Comparison of ENCODE assay signal across 25 mouse cellular contexts in the genomic region with DNA sequence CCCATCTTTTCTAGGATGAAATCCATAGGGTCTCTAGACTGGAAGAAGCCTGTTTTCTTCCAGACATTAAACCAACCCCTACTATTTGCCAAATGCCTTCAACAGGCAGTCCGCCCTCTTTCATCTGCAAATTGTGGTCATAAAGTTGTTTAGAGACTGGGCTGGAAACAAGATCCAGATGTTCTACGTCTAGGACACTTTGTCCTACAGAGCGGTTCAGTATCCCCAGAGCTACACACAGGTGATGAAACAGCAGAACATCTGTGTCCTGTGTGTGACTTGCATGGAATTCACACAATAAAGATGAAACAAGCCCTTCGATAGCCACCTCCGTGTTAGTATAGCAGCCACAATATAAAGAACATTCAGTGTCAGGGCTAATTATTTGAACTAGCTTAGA.
DNase-seq lines count a peak whose midpoint lies in the region; ATAC-seq and TF ChIP-seq lines count a peak whose summit lies in the region.
"Had no signal": no experiment of that assay in that cellular context is flagged by ENCODE, and none has a peak within 500 bp of the region (broad histone marks: within the 10 kb centered on the region; RNA-seq: fewer than 3 reads in every experiment).

No protein-coding gene starts in this region.

- no peak overlapping the region for H3K4me3 ChIP-seq in lung, embryonic 14.5 days (ENCODE audit: low read depth, low read length)
- H3K4me3 ChIP-seq in lung, adult 2 months (replicated peaks; ENCODE audit: extremely low read depth, low read depth, low read length): no peak overlapping the region
- no peak overlapping the region for H3K4me3 ChIP-seq in limb, embryonic 12.5 days (replicated peaks)
- no peak overlapping the region for H3K4me3 ChIP-seq in midbrain, postnatal 0 days (ENCODE audit: low read depth, low read length)
- H3K4me3 ChIP-seq: erythroblast, embryonic 14.5 days; heart, embryonic 15.5 days; left cerebral cortex, adult 2 months; stomach, embryonic 15.5 days had no signal

- H3K9me3 ChIP-seq in lung, embryonic 14.5 days (ENCODE audit: low read depth, low read length): no peaks in the 10 kb centered on the region
- H3K9me3 ChIP-seq in limb, embryonic 12.5 days: no peaks in the 10 kb centered on the region
- H3K9me3 ChIP-seq in midbrain, postnatal 0 days (ENCODE audit: low read length): no peaks in the 10 kb centered on the region
- H3K9me3 ChIP-seq: heart, embryonic 15.5 days; stomach, embryonic 15.5 days had no signal

- peaks cover 10% of the 10 kb centered on the region; the same call in 1 of the 2 replicates for H3K4me1 ChIP-seq in lung, embryonic 14.5 days (ENCODE audit: insufficient read depth)
- no peaks in the 10 kb centered on the region; the same call in 1 of the 2 replicates for H3K4me1 ChIP-seq in lung, adult 2 months (ENCODE audit: control insufficient read depth, insufficient read depth, low read length)
- peaks cover 40% of the 10 kb centered on the region for H3K4me1 ChIP-seq in limb, embryonic 12.5 days (replicated peaks)
- H3K4me1 ChIP-seq in midbrain, postnatal 0 days (ENCODE audit: insufficient read depth, low read length): 0 out of 2 replicates have a peak, but pooled peaks cover 1% of the 10 kb centered on the region

- H3K4me2 ChIP-seq in lung, embryonic 14.5 days: no peak overlapping the region
- 0 out of 2 replicates have a peak overlapping the region, but pooled peaks have one; percentile 22 for H3K4me2 ChIP-seq in limb, embryonic 12.5 days
- no peak overlapping the region for H3K4me2 ChIP-seq in midbrain, postnatal 0 days (ENCODE audit: low read depth, low read length, poor library complexity, severe bottlenecking)
- H3K4me2 ChIP-seq: heart, embryonic 15.5 days; liver, embryonic 11.5 days; stomach, embryonic 15.5 days had no signal

- no peak overlapping the region for H3K9ac ChIP-seq in lung, embryonic 14.5 days
- H3K9ac ChIP-seq in limb, embryonic 12.5 days (replicated peaks): no peak overlapping the region
- no peak overlapping the region for H3K9ac ChIP-seq in midbrain, postnatal 0 days (replicated peaks; ENCODE audit: low read length, poor library complexity, severe bottlenecking)
- H3K9ac ChIP-seq: heart, embryonic 15.5 days; liver, postnatal 0 days; stomach, embryonic 15.5 days had no signal

- no peak overlapping the region for H3K27ac ChIP-seq in lung, embryonic 14.5 days (ENCODE audit: low read depth)
- peak overlapping the region; percentile 36; the same call in 1 of the 2 replicates for H3K27ac ChIP-seq in limb, embryonic 12.5 days
- no peak overlapping the region for H3K27ac ChIP-seq in midbrain, postnatal 0 days (ENCODE audit: low read depth, low read length)
- H3K27ac ChIP-seq: heart, embryonic 15.5 days; left cerebral cortex, adult 2 months; stomach, embryonic 15.5 days had no signal

- DNase-seq in embryo, embryonic 10 days (ENCODE audit: low spot score): peak; percentile 13
- DNase-seq in embryo, embryonic 9.5 days (ENCODE audit: extremely low spot score): no peak
- peak; percentile 68 for DNase-seq in lung, embryonic 14.5 days
- DNase-seq in lung, adult 2 months: no peak
- DNase-seq in ZHBTc4 (ENCODE audit: low read depth, low spot score) (peak; percentile 54), MN1 (ENCODE audit: low spot score) (no peak)
- no peak for DNase-seq in midbrain, postnatal 0 days (ENCODE audit: low spot score)
- DNase-seq: adrenal gland, postnatal 36 days; cerebellum, adult 18-20 months; cerebellum, postnatal 10 days; kidney, adult 9 months; kidney, postnatal 14 days; liver, postnatal 0 days; midbrain, embryonic 14.5 days; right cerebral cortex, postnatal 25 days had no signal

- 0 out of 2 replicates have a peak, but pooled peaks have one; percentile 13 for ATAC-seq in lung, embryonic 14.5 days (ENCODE audit: insufficient read depth)
- ATAC-seq in limb, embryonic 12.5 days (ENCODE audit: insufficient number of reproducible peaks, insufficient read depth, low FRiP score, low TSS enrichment, low read depth): peak; percentile 72
- no peak for ATAC-seq in midbrain, postnatal 0 days (ENCODE audit: low FRiP score)
- ATAC-seq: forebrain, embryonic 16.5 days; hindbrain, embryonic 16.5 days; intestine, embryonic 16.5 days; liver, postnatal 0 days had no signal

- no peak for TF ChIP-seq CTCF in lung, embryonic 14.5 days (IDR thresholded peaks at IDR 0.05; ENCODE audit: low read depth)
- no peak for TF ChIP-seq CTCF in lung, adult 2 months (IDR thresholded peaks at IDR 0.05; ENCODE audit: insufficient read depth, low read length)
- TF ChIP-seq CTCF in midbrain, postnatal 0 days (IDR thresholded peaks at IDR 0.05): no peak

- H3K27me3 ChIP-seq in lung, embryonic 14.5 days (ENCODE audit: insufficient read depth, low read length): no peaks in the 10 kb centered on the region
- H3K27me3 ChIP-seq in limb, embryonic 12.5 days: peaks cover 10% of the 10 kb centered on the region; the same call in 1 of the 2 replicates
- H3K27me3 ChIP-seq in midbrain, postnatal 0 days (ENCODE audit: insufficient read depth, low read length): no peaks in the 10 kb centered on the region
- H3K27me3 ChIP-seq: CH12.LX; heart, embryonic 15.5 days; stomach, embryonic 15.5 days had no signal

- no peaks in the 10 kb centered on the region for H3K36me3 ChIP-seq in lung, embryonic 14.5 days (ENCODE audit: insufficient read depth)
- no peaks in the 10 kb centered on the region for H3K36me3 ChIP-seq in limb, embryonic 12.5 days
- no peaks in the 10 kb centered on the region for H3K36me3 ChIP-seq in midbrain, postnatal 0 days (ENCODE audit: insufficient read depth, low read length)
- H3K36me3 ChIP-seq: heart, embryonic 15.5 days; stomach, embryonic 15.5 days had no signal

- WGBS in lung, embryonic 14.5 days: 31% methylated on average over 5 of the region's 5 CpGs
- 62% methylated on average over 5 of the region's 5 CpGs for WGBS in lung, adult 2 months
- 2% methylated on average over 5 of the region's 5 CpGs for whole genome bisulfite sequencing in limb, embryonic 12.5 days
- WGBS in midbrain, postnatal 0 days: 89% methylated on average over 5 of the region's 5 CpGs

- TF ChIP-seq POLR2A in lung, adult 2 months (IDR thresholded peaks at IDR 0.05; ENCODE audit: borderline replicate concordance, extremely low read depth, low read depth, low read length): no peak

Comparison
In these comparisons a context has a peak if more than half of its experiments do, and no peak if none do; other contexts are left out.
1. DNase-seq: peak in embryo, embryonic 10 days (single experiment), lung, embryonic 14.5 days (single experiment) and ZHBTc4 (single experiment); none in embryo, embryonic 9.5 days (single experiment), lung, adult 2 months (single experiment), MN1 (single experiment) and midbrain, postnatal 0 days (single experiment).